Mouse (Mus musculus) embryonic facial prominence, embryonic 14.5 days (tissue): Measurements from ENCODE around the gene Def8. TPM values are rescaled to one million over a fixed set of nuclear protein-coding genes. Genes with fewer than 3 reads are reported as not detected.
"Not testable (repeated sequence)": the region's sequence is repeated elsewhere in the genome, so short reads cannot be mapped to it uniquely, and the experiment has no call there.

ENCODE experiments used
- ATAC-seq: fragments of 200-750 bp; cut with Nextera tagmentation; 2 replicates; pipeline ENCODE4 v1.8.0; 2017; ENCODE audit warnings: low read depth, moderate number of reproducible peaks, moderate TSS enrichment
- DNase-seq: peaks from one replicate; pipeline ENCODE4 v3.0.0-alpha.2; 2015; ENCODE audit warnings: low spot score
- H3K27ac ChIP-seq: fragments of 300-500 bp; sonication (generic); replicated peaks from 2 replicates; pipeline ENCODE4 v1.5.1; 2014; ENCODE audit warnings: low read depth, mild to moderate bottlenecking, low read length, moderate library complexity
- H3K27me3 ChIP-seq: fragments of 300-500 bp; sonication (generic); replicated peaks from 2 replicates; pipeline ENCODE4 v1.6.1; 2014; ENCODE audit warnings: low read length; ENCODE audit not compliant: control insufficient read depth, insufficient read depth
- H3K36me3 ChIP-seq: fragments of 300-500 bp; sonication (generic); 2 replicates; pipeline ENCODE4 v1.6.1; 2014; ENCODE audit warnings: low read length, mixed read lengths; ENCODE audit not compliant: control insufficient read depth, insufficient read depth
- H3K4me1 ChIP-seq: fragments of 300-500 bp; sonication (generic); 2 replicates; pipeline ENCODE4 v1.6.1; 2014; ENCODE audit warnings: antibody characterized with exemption, low read length; ENCODE audit not compliant: control insufficient read depth, insufficient read depth
- H3K4me2 ChIP-seq: fragments of 300-500 bp; sonication (generic); 2 replicates; pipeline ENCODE4 v1.6.1; 2014; ENCODE audit warnings: low read depth, mild to moderate bottlenecking, low read length, moderate library complexity, mixed read lengths
- H3K4me3 ChIP-seq: fragments of 300-500 bp; sonication (generic); 2 replicates; pipeline ENCODE4 v1.5.1; 2014; ENCODE audit warnings: low read depth, mild to moderate bottlenecking, low read length
- H3K9ac ChIP-seq: fragments of 300-500 bp; sonication (generic); 2 replicates; pipeline ENCODE4 v1.6.1; 2014; ENCODE audit warnings: low read depth, mild to moderate bottlenecking, low read length, moderate library complexity, mixed read lengths
- H3K9me3 ChIP-seq: fragments of 300-500 bp; sonication (generic); 2 replicates; pipeline ENCODE4 v1.6.1; 2016; ENCODE audit warnings: low read length; ENCODE audit not compliant: control insufficient read depth
- WGBS: fragments of 180-500 bp; shearing (Covaris S2); extraction: QIAGEN DNeasy Blood & Tissue Kit; methylation state at CpG from one replicate; pipeline ENCODE4 v1.1.7; 2014; 5-methylcytosine and 5-hydroxymethylcytosine counted together
- polyA plus RNA-seq: library from polyadenylated mRNA; unstranded; fragments of >200 nt; fragmentation: Nextera tagmentation; extraction: Ambion mirVana; gene quantifications from 2 replicates; pipeline ENCODE4 v1.2.1, GENCODE M21; 2014

Gene Def8
- polyA plus RNA-seq, 1 experiment from 2014 or later = 34.1 TPM

- H3K9me3 ChIP-seq = no peaks in the 10 kb centered on the region
- H3K9ac ChIP-seq = no peak overlapping the region
- DNase-seq (peak; percentile 32), ATAC-seq (no peak; the same call in 1 of the 2 replicates)
- peaks cover 9% of the 10 kb centered on the region; the same call in 1 of the 2 replicates for H3K4me1 ChIP-seq
- no peak overlapping the region for H3K4me3 ChIP-seq
- H3K36me3 ChIP-seq = no peaks in the 10 kb centered on the region
- 50% methylated on average over 8 of the region's 8 CpGs for WGBS
- peak overlapping the region; percentile 58; the same call in 1 of the 2 replicates for H3K4me2 ChIP-seq
- peaks cover 51% of the 10 kb centered on the region for H3K27me3 ChIP-seq
- H3K27ac ChIP-seq = no peak overlapping the region; the same call in 1 of the 2 replicates
These were observed 13.2 kb upstream of the Def8 start for GRCm38 (mm10) chr8:123410049-123410587.

- peak overlapping the region; percentile 54 for H3K9ac ChIP-seq
- no peak for ATAC-seq
- 9% methylated on average over 11 of the region's 11 CpGs for WGBS
These were observed 12.5 kb upstream of the Def8 start for GRCm38 (mm10) chr8:123410788-123411187.

GRCm38 (mm10) chr8:123411246-123411645 lies 12.1 kb upstream of the Def8 start, which contains the start of gene Tubb3:
Gene Tubb3 (plus strand): TSS chr8:123411424.
- H3K9ac ChIP-seq = peak within 1 kb of the TSS; percentile 58
- H3K27ac ChIP-seq = peak within 1 kb of the TSS; percentile 48
- peak within 1 kb of the TSS; percentile 58 for H3K4me2 ChIP-seq
- 0% methylated on average over 18 of the region's 29 CpGs for WGBS
- H3K36me3 ChIP-seq = no peaks in the 10 kb centered on the region
- no peaks in the 10 kb centered on the region for H3K9me3 ChIP-seq
- ATAC-seq = peak; percentile 86
- H3K4me1 ChIP-seq = peaks cover 9% of the 10 kb centered on the region; the same call in 1 of the 2 replicates
- H3K27me3 ChIP-seq = peaks cover 51% of the 10 kb centered on the region
- peak within 1 kb of the TSS; percentile 42 for H3K4me3 ChIP-seq
- DNase-seq = peak; percentile 92

More at GRCm38 (mm10) chr8:123410788-123411187, 12.5 kb upstream of the Def8 start:
- no peak for DNase-seq
- Histone ChIP-seq H3K27me3 (peaks cover 51% of the 10 kb centered on the region), H3K36me3 (no peaks in the 10 kb centered on the region), H3K27ac (no peak overlapping the region; the same call in 1 of the 2 replicates), H3K4me2 (peak overlapping the region; percentile 58), H3K9me3 (no peaks in the 10 kb centered on the region), H3K4me3 (peak overlapping the region; percentile 42), H3K4me1 (peaks cover 9% of the 10 kb centered on the region; the same call in 1 of the 2 replicates)

- Histone ChIP-seq H3K4me3 (peak overlapping the region; percentile 42), H3K27ac (peak overlapping the region; percentile 48), H3K4me1 (peaks cover 9% of the 10 kb centered on the region; the same call in 1 of the 2 replicates), H3K9me3 (no peaks in the 10 kb centered on the region), H3K9ac (peak overlapping the region; percentile 58), H3K36me3 (no peaks in the 10 kb centered on the region), H3K4me2 (peak overlapping the region; percentile 58), H3K27me3 (peaks cover 51% of the 10 kb centered on the region)
- ATAC-seq = 0 out of 2 replicates have a peak, but pooled peaks have one; percentile 6
- 7% methylated on average over 16 of the region's 16 CpGs for WGBS
- DNase-seq = no peak
These were observed 11.5 kb upstream of the Def8 start for GRCm38 (mm10) chr8:123411781-123412327.

- peak overlapping the region; percentile 32; the same call in 1 of the 2 replicates for H3K4me2 ChIP-seq
- H3K4me3 ChIP-seq = peak overlapping the region; percentile 42
- ATAC-seq (peak; percentile 41), DNase-seq (peak; percentile 83)
- peaks cover 9% of the 10 kb centered on the region; the same call in 1 of the 2 replicates for H3K4me1 ChIP-seq
- under 1% methylated on average over 10 of the region's 12 CpGs for WGBS
- H3K36me3 ChIP-seq = no peaks in the 10 kb centered on the region
- peaks cover 51% of the 10 kb centered on the region for H3K27me3 ChIP-seq
- H3K9me3 ChIP-seq = no peaks in the 10 kb centered on the region
- H3K27ac ChIP-seq = no peak overlapping the region
- H3K9ac ChIP-seq = 0 out of 2 replicates have a peak overlapping the region, but pooled peaks have one; percentile 58
These were observed 10.7 kb upstream of the Def8 start for GRCm38 (mm10) chr8:123412560-123413170.

GRCm38 (mm10) chr8:123414255-123414654 lies 9.1 kb upstream of the Def8 start:
- 7% methylated on average over 9 of the region's 9 CpGs for WGBS
- H3K27ac ChIP-seq = no peak overlapping the region
- H3K9ac ChIP-seq = no peak overlapping the region
- peaks cover 9% of the 10 kb centered on the region; the same call in 1 of the 2 replicates for H3K4me1 ChIP-seq
- no peaks in the 10 kb centered on the region for H3K9me3 ChIP-seq
- no peaks in the 10 kb centered on the region for H3K36me3 ChIP-seq
- DNase-seq (no peak), ATAC-seq (no peak)
- peak overlapping the region; percentile 14 for H3K4me3 ChIP-seq
- H3K27me3 ChIP-seq = peaks cover 45% of the 10 kb centered on the region
- H3K4me2 ChIP-seq = peak overlapping the region; percentile 32; the same call in 1 of the 2 replicates

GRCm38 (mm10) chr8:123414997-123415696 lies 8.2 kb upstream of the Def8 start:
- DNase-seq, H3K9ac ChIP-seq, H3K4me3 ChIP-seq, H3K4me2 ChIP-seq, H3K27ac ChIP-seq, H3K4me1 ChIP-seq, ATAC-seq, H3K36me3 ChIP-seq, H3K9me3 ChIP-seq: not testable (repeated sequence)
- peaks cover 38% of the 10 kb centered on the region for H3K27me3 ChIP-seq
- 82% methylated on average over 5 of the region's 5 CpGs for WGBS
